Mouse (Mus musculus) liver, postnatal 0 days (tissue): ENCODE measurements around the gene Fggy.

Source experiments
- CTCF ChIP-seq: sonication (generic); IDR thresholded peaks from 2 replicates; pipeline ENCODE4 v1.5.1; 2016; ENCODE audit warnings: antibody characterized with exemption, low read depth
- EP300 ChIP-seq: IDR thresholded peaks from 2 replicates; pipeline ENCODE4 v1.6.1; 2016; ENCODE audit warnings: antibody characterized with exemption, low read depth, mild to moderate bottlenecking

- TF ChIP-seq CTCF (no peak), EP300 (no peak)
Measured at GRCm38 (mm10) chr4:95752538-95753188, 195.4 kb downstream of the Fggy start.
